Mouse (Mus musculus) embryonic facial prominence, embryonic 12.5 days (tissue): ENCODE measurements around the gene Ssbp1. TPM values are rescaled to one million over a fixed set of nuclear protein-coding genes. Genes with fewer than 3 reads are reported as not detected.

ENCODE experiments used
- ATAC-seq: fragments of 200-750 bp; cut with Nextera tagmentation; 2 replicates; pipeline ENCODE4 v1.8.0; 2017; ENCODE audit not compliant: insufficient number of reproducible peaks, insufficient read depth, low FRiP score, low TSS enrichment
- H3K27ac ChIP-seq: fragments of 300-500 bp; sonication (generic); 2 replicates; pipeline ENCODE4 v1.5.1; 2016; ENCODE audit warnings: mild to moderate bottlenecking
- H3K27me3 ChIP-seq: fragments of 300-500 bp; sonication (generic); 2 replicates; pipeline ENCODE4 v1.6.1; 2016; ENCODE audit warnings: mild to moderate bottlenecking, moderate library complexity
- H3K36me3 ChIP-seq: fragments of 300-500 bp; sonication (generic); 2 replicates; pipeline ENCODE4 v1.6.1; 2016; ENCODE audit warnings: mild to moderate bottlenecking
- H3K4me1 ChIP-seq: fragments of 300-500 bp; sonication (generic); 2 replicates; pipeline ENCODE4 v1.6.1; 2016
- H3K4me2 ChIP-seq: fragments of 300-500 bp; sonication (generic); replicated peaks from 2 replicates; pipeline ENCODE4 v1.6.1; 2016; ENCODE audit warnings: mild to moderate bottlenecking, moderate library complexity
- H3K4me3 ChIP-seq: fragments of 300-500 bp; sonication (generic); 2 replicates; pipeline ENCODE4 v1.5.1; 2016; ENCODE audit warnings: mild to moderate bottlenecking
- H3K9ac ChIP-seq: fragments of 300-500 bp; sonication (generic); 2 replicates; pipeline ENCODE4 v1.6.1; 2016; ENCODE audit warnings: mild to moderate bottlenecking, moderate library complexity
- H3K9me3 ChIP-seq: fragments of 300-500 bp; sonication (generic); 2 replicates; pipeline ENCODE4 v1.6.1; 2016; ENCODE audit warnings: mild to moderate bottlenecking, moderate library complexity
- WGBS: fragments of 180-500 bp; shearing (Covaris S2); methylation state at CpG from one replicate; pipeline ENCODE4 v1.1.7; 2016; 5-methylcytosine and 5-hydroxymethylcytosine counted together
- polyA plus RNA-seq: library from polyadenylated mRNA; unstranded; fragments of >200 nt; fragmentation: Nextera tagmentation; extraction: Ambion mirVana; gene quantifications from 2 replicates; pipeline ENCODE4 v1.2.1, GENCODE M21; 2016

The Ssbp1 gene
- polyA plus RNA-seq, 1 experiment from 2014 or later = 188 TPM

GRCm38 (mm10) chr6:40434697-40435096, 36.5 kb upstream of the Ssbp1 start:
- peaks cover 7% of the 10 kb centered on the region for H3K27me3 ChIP-seq
- H3K27ac ChIP-seq = no peak overlapping the region; the same call in 1 of the 2 replicates
- 12% methylated on average over 7 of the region's 7 CpGs for WGBS
- no peak for ATAC-seq
- H3K4me2 ChIP-seq = peak overlapping the region; percentile 80
- no peaks in the 10 kb centered on the region for H3K36me3 ChIP-seq
- no peaks in the 10 kb centered on the region for H3K9me3 ChIP-seq
- peak overlapping the region; percentile 61 for H3K4me3 ChIP-seq
- peak overlapping the region; percentile 64 for H3K9ac ChIP-seq
- H3K4me1 ChIP-seq = peaks cover 10% of the 10 kb centered on the region

- H3K4me3 ChIP-seq = peak overlapping the region; percentile 61
- H3K27ac ChIP-seq = peak overlapping the region; percentile 14
- peak; percentile 76 for ATAC-seq
- H3K27me3 ChIP-seq = peaks cover 9% of the 10 kb centered on the region
- no peaks in the 10 kb centered on the region for H3K36me3 ChIP-seq
- H3K9ac ChIP-seq = peak overlapping the region; percentile 64
- H3K4me1 ChIP-seq = peaks cover 10% of the 10 kb centered on the region
- no peaks in the 10 kb centered on the region for H3K9me3 ChIP-seq
- under 1% methylated on average over 62 of the region's 72 CpGs for whole genome bisulfite sequencing
- peak overlapping the region; percentile 80 for H3K4me2 ChIP-seq
These were observed 35.8 kb upstream of the Ssbp1 start for GRCm38 (mm10) chr6:40435151-40436046.

- H3K4me2 ChIP-seq = peak within 1 kb of the TSS; percentile 80
- ATAC-seq = peak; percentile 90
- WGBS = under 1% methylated on average over 33 of the region's 38 CpGs
- H3K4me3 ChIP-seq = peak within 1 kb of the TSS; percentile 61
- peaks cover 13% of the 10 kb centered on the region for H3K27me3 ChIP-seq
- no peaks in the 10 kb centered on the region for H3K36me3 ChIP-seq
- H3K9me3 ChIP-seq = no peaks in the 10 kb centered on the region
- H3K27ac ChIP-seq = peak within 1 kb of the TSS; percentile 14
- H3K4me1 ChIP-seq = peaks cover 10% of the 10 kb centered on the region
- H3K9ac ChIP-seq = peak within 1 kb of the TSS; percentile 64
These were observed 35.1 kb upstream of the Ssbp1 start, which contains the start of gene E330009J07Rik for GRCm38 (mm10) chr6:40436047-40436483. TSS of gene E330009J07Rik (minus strand) at chr6:40436135.

GRCm38 (mm10) chr6:40438936-40439335, 32.2 kb upstream of the Ssbp1 start, which contains the start of gene Wee2:
TSS of gene Wee2 (plus strand) at chr6:40439088.
- no peak within 1 kb of the TSS for H3K4me2 ChIP-seq
- H3K4me1 ChIP-seq = peaks cover 7% of the 10 kb centered on the region
- 78% methylated on average over 5 of the region's 5 CpGs for WGBS
- H3K27me3 ChIP-seq = peaks cover 17% of the 10 kb centered on the region
- H3K9ac ChIP-seq = no peak within 1 kb of the TSS
- no peak for ATAC-seq
- no peaks in the 10 kb centered on the region for H3K9me3 ChIP-seq
- H3K36me3 ChIP-seq = no peaks in the 10 kb centered on the region
- no peak within 1 kb of the TSS for H3K27ac ChIP-seq
- H3K4me3 ChIP-seq = no peak within 1 kb of the TSS

- Histone ChIP-seq H3K4me3 (no peak overlapping the region), H3K4me2 (no peak overlapping the region), H3K4me1 (peaks cover 2% of the 10 kb centered on the region), H3K27me3 (peaks cover 17% of the 10 kb centered on the region), H3K9ac (no peak overlapping the region), H3K36me3 (no peaks in the 10 kb centered on the region), H3K27ac (no peak overlapping the region), H3K9me3 (no peaks in the 10 kb centered on the region)
- WGBS = 46% methylated on average over 12 of the region's 12 CpGs
- no peak for ATAC-seq
These were observed 31.4 kb upstream of the Ssbp1 start for GRCm38 (mm10) chr6:40439731-40440130.

GRCm38 (mm10) chr6:40441276-40441675, 29.9 kb upstream of the Ssbp1 start:
- H3K9ac ChIP-seq = no peak overlapping the region
- WGBS = 73% methylated on average over 3 of the region's 3 CpGs
- ATAC-seq = no peak

GRCm38 (mm10) chr6:40441755-40442154, 29.4 kb upstream of the Ssbp1 start:
- Histone ChIP-seq H3K9me3 (no peaks in the 10 kb centered on the region), H3K27me3 (peaks cover 17% of the 10 kb centered on the region), H3K36me3 (no peaks in the 10 kb centered on the region), H3K27ac (no peak overlapping the region), H3K4me2 (no peak overlapping the region), H3K4me1 (no peaks in the 10 kb centered on the region), H3K9ac (no peak overlapping the region), H3K4me3 (no peak overlapping the region)
- WGBS = 35% methylated on average over 3 of the region's 3 CpGs
- no peak for ATAC-seq

More at GRCm38 (mm10) chr6:40441276-40441675, 29.9 kb upstream of the Ssbp1 start:
- Histone ChIP-seq H3K4me2 (no peak overlapping the region), H3K27me3 (peaks cover 17% of the 10 kb centered on the region), H3K9me3 (no peaks in the 10 kb centered on the region), H3K4me3 (no peak overlapping the region), H3K27ac (no peak overlapping the region), H3K4me1 (no peaks in the 10 kb centered on the region), H3K36me3 (no peaks in the 10 kb centered on the region)

- 34% methylated on average over 10 of the region's 10 CpGs for WGBS
- H3K9ac ChIP-seq = no peak overlapping the region
- ATAC-seq = no peak
- no peaks in the 10 kb centered on the region for H3K4me1 ChIP-seq
- no peaks in the 10 kb centered on the region for H3K9me3 ChIP-seq
- peaks cover 10% of the 10 kb centered on the region for H3K27me3 ChIP-seq
- no peak overlapping the region for H3K27ac ChIP-seq
- no peak overlapping the region for H3K4me2 ChIP-seq
- H3K4me3 ChIP-seq = no peak overlapping the region
- no peaks in the 10 kb centered on the region for H3K36me3 ChIP-seq
These were observed 27.7 kb upstream of the Ssbp1 start for GRCm38 (mm10) chr6:40443281-40443928.

- Histone ChIP-seq H3K4me3 (no peak overlapping the region), H3K4me2 (no peak overlapping the region), H3K9me3 (no peaks in the 10 kb centered on the region), H3K9ac (no peak overlapping the region), H3K36me3 (no peaks in the 10 kb centered on the region), H3K27me3 (no peaks in the 10 kb centered on the region), H3K27ac (no peak overlapping the region), H3K4me1 (no peaks in the 10 kb centered on the region)
- ATAC-seq = no peak
These were observed 22.5 kb upstream of the Ssbp1 start for GRCm38 (mm10) chr6:40448626-40449025.

GRCm38 (mm10) chr6:40454436-40455041, 16.6 kb upstream of the Ssbp1 start:
- Histone ChIP-seq H3K4me1 (no peaks in the 10 kb centered on the region), H3K4me2 (no peak overlapping the region), H3K9ac (no peak overlapping the region), H3K9me3 (no peaks in the 10 kb centered on the region), H3K27me3 (no peaks in the 10 kb centered on the region), H3K4me3 (no peak overlapping the region), H3K27ac (no peak overlapping the region), H3K36me3 (no peaks in the 10 kb centered on the region)
- ATAC-seq = no peak
- WGBS = 23% methylated on average over 7 of the region's 7 CpGs

GRCm38 (mm10) chr6:40465710-40466109, 5.4 kb upstream of the Ssbp1 start:
- WGBS = 49% methylated on average over 6 of the region's 6 CpGs
- Histone ChIP-seq H3K27me3 (no peaks in the 10 kb centered on the region), H3K9me3 (no peaks in the 10 kb centered on the region), H3K4me1 (no peaks in the 10 kb centered on the region), H3K36me3 (no peaks in the 10 kb centered on the region), H3K9ac (no peak overlapping the region), H3K4me2 (no peak overlapping the region), H3K4me3 (no peak overlapping the region), H3K27ac (no peak overlapping the region)
- ATAC-seq = no peak
